Mouse (Mus musculus) gonadal fat pad, adult 2 months (tissue): ENCODE results near the gene Pdia6. TPM values are rescaled to one million over a fixed set of nuclear protein-coding genes. Genes with fewer than 3 reads are reported as not detected.

Source experiments
- DNase-seq: peaks from one replicate; pipeline ENCODE4 v3.0.0-alpha.2; 2012; ENCODE audit warnings: low read depth
- polyA plus RNA-seq: library from polyadenylated mRNA; depleted of rRNA; stranded (reverse); fragments of >200 nt; gene quantifications from 2 replicates; pipeline ENCODE4 v1.2.3, GENCODE M21; 2012; rRNA removed

Gene Pdia6
- 207 and 284 TPM in 2 replicates for polyA plus RNA-seq

DNA sequence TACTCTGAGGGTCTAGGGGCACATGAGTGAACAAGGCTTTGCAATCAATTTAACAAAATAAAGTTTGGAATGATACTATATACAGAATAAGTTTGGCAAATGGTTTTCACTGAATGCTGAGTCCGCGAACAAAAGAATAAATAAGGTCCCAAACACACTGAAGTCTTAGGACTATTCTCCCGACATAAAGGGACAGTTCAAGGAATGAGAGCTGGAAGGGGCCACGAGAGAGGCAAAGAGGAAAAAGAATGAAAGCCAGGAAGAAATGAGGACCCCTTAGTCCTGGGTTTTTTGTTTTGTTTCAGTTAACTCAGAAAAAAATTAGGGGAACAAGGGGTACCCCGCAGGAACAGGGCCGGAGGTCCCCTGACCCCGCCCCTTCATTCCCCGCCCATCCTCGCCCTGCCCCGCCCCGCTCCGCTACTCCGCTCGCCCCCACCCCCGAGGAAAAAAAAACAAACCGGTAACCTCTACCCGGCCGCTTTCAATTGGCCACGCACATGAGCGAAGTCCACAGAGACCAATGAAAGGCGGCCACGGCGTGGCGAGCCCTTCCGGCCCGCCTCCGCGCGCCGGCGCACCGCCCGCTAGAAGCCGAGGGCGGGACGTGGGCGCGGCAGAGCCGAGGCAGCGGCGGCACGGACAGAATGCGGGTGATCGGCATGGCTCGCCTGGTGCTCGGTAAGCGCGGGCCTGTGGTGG is at the start of gene Pdia6:
TSS of gene Pdia6 (plus strand) at position 575 of the 702 bp plus-strand sequence.
- DNase-seq = peak; percentile 52

- no peak for DNase-seq
Observed at GRCm38 (mm10) chr12:17218390-17218789, 48.0 kb upstream of the Pdia6 start.

DNA sequence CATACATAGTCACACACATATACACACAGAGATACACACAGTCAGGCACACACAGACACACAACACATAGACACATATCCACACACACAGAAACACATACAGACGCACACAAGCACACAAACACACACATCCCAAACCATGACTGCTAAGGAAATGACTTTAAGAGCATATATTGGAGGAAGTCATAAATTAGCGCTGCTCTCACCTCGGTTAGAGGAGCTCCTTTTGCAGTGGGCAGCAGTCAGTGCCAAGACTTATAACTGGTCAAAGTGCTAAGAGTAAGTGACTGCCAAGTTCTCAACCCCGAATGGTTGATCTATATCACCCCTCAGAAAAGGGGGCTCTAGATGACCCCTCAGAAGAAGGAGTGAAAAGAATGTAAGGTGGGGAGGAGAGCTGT is 47.2 kb upstream of the Pdia6 start:
- DNase-seq = no peak

DNA sequence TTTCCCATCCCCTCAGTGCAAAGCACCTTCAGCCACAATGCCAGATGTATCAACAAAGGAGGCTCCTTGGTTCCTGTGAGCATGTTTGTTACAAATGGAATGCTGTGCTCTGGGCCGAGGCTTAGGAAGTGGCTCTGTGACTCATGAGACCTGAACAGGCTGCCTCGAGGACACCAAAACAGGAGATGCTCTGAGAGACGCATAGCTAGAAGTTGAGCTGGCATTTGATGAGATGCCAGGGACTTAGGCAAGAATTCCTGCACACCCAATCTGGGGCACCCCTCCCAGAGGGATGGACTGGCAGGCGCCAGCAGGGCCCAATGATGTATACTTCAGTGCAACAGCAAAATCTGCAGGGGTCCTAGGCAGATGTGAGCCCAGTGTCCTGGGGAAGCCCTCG is 45.7 kb upstream of the Pdia6 start:
- DNase-seq = no peak

GRCm38 (mm10) chr12:17221891-17222428 is 44.4 kb upstream of the Pdia6 start:
- no peak for DNase-seq

GRCm38 (mm10) chr12:17223050-17223449 is 43.3 kb upstream of the Pdia6 start:
- no peak for DNase-seq

DNA sequence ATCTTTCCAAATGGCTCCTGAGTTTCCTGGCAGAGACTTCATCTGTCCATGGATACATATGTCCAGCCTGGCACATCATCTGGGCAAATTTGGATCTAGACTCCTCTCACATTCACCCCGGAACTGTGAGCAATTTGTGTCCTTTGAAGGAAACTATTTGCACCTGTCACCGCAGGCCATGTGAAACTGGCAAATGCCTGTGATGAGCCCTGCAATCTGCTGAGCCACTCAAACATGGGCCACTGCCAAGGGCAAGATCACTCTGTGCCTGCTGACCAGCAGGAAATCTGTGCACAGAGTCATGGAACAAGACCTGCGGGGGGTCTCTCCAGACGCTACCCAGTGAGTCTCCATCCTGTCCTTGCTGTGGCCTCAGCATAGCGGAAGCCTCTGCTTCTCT is 41.3 kb upstream of the Pdia6 start:
- DNase-seq = no peak

DNA sequence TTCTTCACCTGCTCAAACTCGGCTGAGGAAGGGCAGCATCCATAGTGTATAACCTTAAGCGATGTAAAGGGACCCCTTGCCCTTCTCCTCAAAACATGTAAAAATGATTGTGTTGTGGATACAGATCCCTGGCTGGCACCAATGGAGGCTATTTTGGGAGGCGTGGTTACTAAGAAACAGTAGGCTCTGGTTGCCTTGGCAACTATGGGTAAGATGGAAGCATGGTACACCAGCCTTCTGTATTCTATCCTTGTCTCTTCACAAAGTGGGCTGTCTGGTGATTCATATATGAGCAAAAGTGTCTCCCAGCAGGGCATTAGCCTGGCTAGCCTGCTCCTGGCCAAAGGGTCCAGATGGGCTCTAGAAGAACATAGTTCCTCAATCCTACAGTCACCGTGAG is 38.4 kb upstream of the Pdia6 start:
- no peak for DNase-seq

DNA sequence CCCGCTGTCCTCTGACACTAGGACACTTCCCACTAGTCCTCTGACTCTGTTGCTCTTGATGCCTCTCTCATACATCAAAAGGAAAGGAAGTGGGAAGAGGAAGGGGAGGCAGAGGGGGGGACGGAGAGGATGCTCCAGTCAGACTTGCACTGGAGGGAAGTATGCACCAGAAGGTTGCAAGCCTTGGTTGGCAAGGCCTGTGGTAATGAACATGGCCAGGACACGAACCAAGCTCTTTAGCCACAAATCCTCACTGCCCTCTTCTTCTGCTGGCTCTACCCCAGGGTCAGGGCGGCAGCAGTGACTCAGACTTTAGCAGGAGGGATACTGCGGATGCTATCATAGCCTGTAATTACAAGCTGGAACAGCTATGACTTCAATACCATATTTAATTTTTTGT is 35.8 kb upstream of the Pdia6 start:
- no peak for DNase-seq

DNA sequence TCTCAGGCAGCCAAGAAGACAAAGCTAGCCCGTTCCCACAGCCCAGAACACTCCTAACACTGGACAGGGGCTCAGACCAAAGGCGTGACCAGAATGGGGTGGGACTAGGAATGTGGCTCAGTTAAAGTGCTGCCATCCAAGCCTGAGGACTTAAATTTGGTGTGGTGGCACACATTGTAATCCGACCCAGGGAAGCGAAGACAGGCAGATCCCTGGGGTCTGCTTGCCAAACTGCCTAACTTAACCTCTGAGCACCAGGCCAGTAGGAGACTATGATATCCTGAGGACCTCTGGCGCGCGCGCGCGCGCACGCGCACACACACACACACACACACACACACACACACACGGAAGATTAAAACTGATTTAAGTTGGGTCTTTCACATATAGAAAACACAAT is 34.8 kb upstream of the Pdia6 start:
- DNase-seq = no peak

DNA sequence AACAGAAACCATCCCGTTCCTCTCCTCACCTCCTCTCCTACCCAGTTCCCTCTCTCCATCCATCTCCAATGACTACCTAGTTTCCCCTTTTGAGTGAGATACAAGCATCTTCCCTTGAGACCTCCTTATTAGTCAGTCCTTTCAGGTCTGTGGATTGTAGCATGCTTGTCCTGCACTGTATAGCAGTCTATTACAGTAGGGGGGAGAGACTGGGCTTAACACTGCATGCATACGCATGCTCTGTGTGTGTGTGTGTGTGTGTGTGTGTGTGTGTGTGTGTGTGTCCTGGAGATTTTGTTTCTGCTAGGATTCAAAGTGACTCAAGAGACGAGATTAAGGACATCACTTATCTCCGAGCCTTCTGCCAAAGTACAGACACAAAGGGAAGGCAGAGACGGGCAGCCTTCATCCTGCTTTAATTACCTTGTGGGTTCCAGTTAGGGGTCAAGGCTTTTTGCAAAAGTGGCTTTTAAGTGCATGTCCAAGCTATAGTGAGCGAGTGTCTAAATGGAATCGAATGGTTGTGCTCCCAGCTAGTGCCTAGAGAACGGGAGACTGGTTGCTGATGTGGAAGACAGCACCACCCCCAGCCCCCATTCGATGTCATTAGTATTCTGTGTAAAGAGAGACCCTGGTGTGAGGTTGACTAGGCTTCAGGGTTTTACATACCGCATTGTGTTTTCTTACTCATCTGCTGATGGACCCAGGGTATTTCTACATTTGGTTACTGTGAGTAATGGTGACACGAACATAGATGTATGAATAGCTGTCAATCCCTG is 30.6 kb upstream of the Pdia6 start:
- DNase-seq = no peak

GRCm38 (mm10) chr12:17238588-17239427 is 27.5 kb upstream of the Pdia6 start:
- DNase-seq = no peak

DNA sequence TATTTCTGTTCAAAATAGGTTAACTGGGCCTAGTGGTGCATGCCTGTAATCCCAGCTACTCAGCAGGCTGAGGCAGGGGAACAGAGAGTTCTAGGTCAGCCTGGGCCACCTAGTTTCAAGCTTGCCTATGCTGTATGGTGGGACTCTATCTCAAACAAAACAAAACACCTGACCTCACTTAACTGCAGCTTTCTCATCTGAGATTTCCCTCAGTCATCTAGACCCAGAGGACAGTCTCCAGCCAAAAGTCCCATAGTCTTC is 27.0 kb upstream of the Pdia6 start:
- DNase-seq = no peak

DNA sequence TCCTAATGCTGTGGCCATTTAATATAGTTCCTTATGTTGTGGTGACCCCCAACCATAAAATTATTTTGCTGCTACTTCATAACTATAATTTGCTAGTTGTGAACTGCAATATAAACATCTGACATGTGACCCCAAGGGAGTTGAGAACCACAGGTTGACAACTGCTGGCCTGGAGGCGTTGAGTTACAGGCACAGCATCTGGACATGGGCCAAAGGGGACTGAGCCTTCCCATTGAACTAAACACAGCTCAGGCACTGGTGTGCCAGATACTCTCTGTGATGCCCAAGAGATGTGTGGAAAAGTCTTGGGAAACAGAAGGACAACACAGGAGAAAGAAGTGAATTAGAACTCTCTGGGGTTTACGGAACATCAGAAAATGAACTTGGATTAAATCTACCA is 25.3 kb upstream of the Pdia6 start:
- DNase-seq = no peak

GRCm38 (mm10) chr12:17241614-17242013 is 24.7 kb upstream of the Pdia6 start:
- DNase-seq = no peak

DNA sequence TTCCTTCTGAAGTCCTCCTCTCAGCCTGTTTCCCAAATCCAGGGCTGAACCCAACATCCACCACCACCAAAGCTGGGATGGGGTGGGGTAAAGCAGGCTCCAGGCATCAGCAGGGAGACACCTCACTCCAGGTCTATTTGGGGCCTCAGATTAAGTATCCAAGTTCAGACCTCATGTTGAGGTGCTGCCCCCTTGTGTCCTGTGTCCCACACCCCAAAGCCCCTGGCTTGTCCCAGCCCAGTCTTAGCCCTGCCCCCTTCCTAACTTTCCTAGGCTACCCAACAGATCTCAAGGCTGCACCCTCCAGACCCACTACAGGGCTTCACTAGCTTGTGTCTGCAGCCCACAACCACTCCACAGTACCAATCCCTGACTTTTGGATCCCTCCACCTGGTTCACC is 24.3 kb upstream of the Pdia6 start:
- no peak for DNase-seq

DNA sequence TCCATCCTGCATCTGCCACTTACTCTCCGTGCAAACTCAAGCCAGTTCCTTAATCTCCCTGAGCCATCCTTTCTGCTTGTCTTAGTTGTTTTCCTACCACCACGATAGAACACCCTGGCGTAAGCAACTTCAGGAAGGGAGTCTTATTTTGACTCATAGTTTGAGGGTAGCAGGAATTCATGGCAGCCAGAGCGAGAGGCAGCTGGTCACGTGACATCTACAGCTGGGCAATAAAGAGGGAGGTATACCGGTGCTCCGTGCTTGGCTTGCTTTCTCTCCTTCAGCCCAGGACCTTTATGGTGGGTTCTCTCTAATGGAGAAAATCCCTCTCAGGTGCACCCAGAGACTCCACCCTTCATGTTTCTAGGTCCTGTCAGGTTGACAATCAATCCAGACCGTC is 15.4 kb upstream of the Pdia6 start:
- DNase-seq = no peak

- no peak for DNase-seq
Observed at GRCm38 (mm10) chr12:17253069-17253468, 13.3 kb upstream of the Pdia6 start.

DNA sequence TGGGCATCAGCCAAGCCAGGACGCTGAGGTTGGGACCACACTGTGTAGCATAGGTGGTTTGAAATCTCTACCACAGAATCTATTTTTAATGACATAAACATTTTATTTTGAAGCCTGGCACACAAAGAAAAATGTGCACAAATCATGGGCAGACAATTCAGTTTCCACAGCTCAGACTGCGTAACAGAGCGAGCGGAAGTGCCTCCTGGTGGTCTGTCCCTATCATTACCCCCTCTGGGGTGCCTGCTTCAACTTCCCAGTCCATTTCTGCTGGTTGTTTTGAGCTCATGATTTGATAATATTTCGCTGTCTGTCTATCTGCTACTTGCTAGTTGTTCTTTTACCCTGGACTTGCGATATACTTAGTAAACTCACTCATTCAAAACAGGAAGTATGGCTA is 10.7 kb upstream of the Pdia6 start:
- no peak for DNase-seq

DNA sequence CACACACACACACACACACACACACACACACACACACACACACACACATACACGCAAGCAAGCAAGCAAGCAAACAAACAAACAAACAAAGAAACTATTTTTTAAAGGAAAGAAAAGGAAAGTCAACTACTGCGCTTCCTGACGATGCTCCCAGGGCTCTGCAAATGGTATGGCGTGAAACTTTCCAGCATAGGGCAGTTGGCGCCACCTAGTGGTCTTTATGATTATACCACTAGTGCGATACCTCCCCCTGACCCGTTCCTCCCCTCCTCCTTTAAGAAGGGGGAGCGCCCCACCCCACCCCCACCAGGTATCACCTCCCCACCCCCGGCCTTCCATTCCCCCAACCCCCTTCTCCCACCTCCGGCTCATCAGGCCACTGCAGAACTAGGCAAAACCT is 9.4 kb upstream of the Pdia6 start:
- DNase-seq = no peak

DNA sequence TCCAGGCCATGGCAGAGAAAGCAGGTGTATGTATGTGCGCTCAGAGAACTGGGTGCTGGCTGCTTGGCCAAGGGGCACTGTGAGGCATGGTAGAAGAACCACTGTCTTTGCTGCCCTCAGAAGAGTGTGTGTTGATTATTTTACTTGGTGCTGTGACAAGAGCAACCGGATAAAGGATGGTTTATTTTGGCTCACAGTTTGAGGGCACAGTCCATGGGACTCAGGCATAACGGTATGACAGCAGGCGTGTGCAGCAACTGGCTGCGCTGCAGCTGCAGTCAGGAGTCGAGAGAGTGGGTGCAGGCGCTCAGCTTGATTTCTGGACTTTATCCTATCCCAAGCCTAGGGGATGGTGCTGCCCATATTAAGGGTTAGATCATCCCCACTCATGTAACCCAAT is 7.9 kb upstream of the Pdia6 start:
- no peak for DNase-seq

DNA sequence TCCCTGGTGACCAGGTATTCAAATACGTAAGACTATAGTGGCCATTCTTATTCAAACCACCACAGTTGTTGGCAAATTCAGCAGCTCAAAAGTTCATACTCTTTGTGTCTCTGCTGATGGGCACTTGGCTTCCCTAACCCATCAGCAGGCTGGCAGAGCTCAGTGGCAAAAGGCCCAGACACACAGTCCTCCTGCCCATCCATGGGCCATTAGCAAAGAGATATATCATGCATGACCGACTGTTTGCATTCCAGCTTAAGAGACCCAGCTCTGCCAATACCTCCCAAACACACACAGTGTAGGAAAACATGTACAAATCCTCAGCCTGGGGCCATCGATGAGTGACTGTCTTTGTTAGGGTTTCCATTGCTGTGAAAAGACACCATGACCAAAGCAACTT is 5.3 kb upstream of the Pdia6 start:
- no peak for DNase-seq

DNA sequence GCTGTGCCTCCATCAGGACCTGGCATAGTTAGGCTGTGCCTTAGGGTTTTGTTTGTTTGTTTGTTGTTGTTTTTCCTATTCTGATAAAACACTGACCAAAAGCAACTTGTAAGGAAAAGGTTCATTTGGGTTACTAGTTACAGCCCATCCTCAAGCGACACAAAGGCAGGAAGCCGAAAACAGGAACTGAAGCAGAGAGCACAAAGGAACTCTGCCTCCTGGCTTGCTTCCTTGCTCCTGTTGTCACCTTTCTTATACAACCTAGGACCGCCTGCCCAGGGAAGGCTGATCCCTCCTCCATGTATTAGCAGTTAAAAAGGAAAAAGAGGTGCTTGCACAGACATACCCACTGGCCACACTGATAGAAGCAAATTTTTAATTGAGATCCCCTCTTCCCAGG is 2.5 kb upstream of the Pdia6 start:
- DNase-seq = no peak
